Mouse (Mus musculus) cerebellum, adult 2 months (tissue): Measurements from ENCODE around the gene 4933416C03Rik. TPM values are rescaled to one million over a fixed set of nuclear protein-coding genes. Genes with fewer than 3 reads are reported as not detected.

Source experiments
- DNase-seq, 2 experiments: peaks; one replicate each; pipeline ENCODE4 v3.0.0; 2021
- H3K27ac ChIP-seq: fragments of 200-500 bp; 2 replicates; pipeline ENCODE4 v1.5.1; 2012; ENCODE audit warnings: low read length, control low read depth, inconsistent platforms; ENCODE audit not compliant: insufficient read depth
- H3K27me3 ChIP-seq: fragments of 200-500 bp; 2 replicates; pipeline ENCODE4 v1.6.1; 2012; ENCODE audit warnings: inconsistent platforms, mild to moderate bottlenecking, low read length, moderate library complexity; ENCODE audit not compliant: control insufficient read depth, insufficient read depth
- H3K4me1 ChIP-seq: fragments of 200-500 bp; 2 replicates; pipeline ENCODE4 v1.6.1; 2011; ENCODE audit warnings: low read length; ENCODE audit not compliant: control insufficient read depth, insufficient read depth
- H3K4me3 ChIP-seq: fragments of 200-500 bp; replicated peaks from 2 replicates; pipeline ENCODE3; 2011; ENCODE audit warnings: mild to moderate bottlenecking, low read depth, low read length, control low read depth; ENCODE audit not compliant: insufficient read depth
- CTCF ChIP-seq: fragments of 200-500 bp; IDR thresholded peaks from 2 replicates; pipeline ENCODE4 v1.5.1; 2011; ENCODE audit warnings: low read depth, mild to moderate bottlenecking, control low read depth, low read length, moderate library complexity, borderline replicate concordance; ENCODE audit not compliant: insufficient read depth
- POLR2A ChIP-seq: fragments of 200-500 bp; IDR thresholded peaks from 2 replicates; pipeline ENCODE4 v1.6.1; 2011; ENCODE audit warnings: low read length, control low read depth, borderline replicate concordance; ENCODE audit not compliant: insufficient read depth
- WGBS: fragments of 180-500 bp; shearing (Covaris S2); methylation state at CpG from one replicate; pipeline ENCODE4 v1.1.7; 2018; 5-methylcytosine and 5-hydroxymethylcytosine counted together
- polyA plus RNA-seq: library from polyadenylated mRNA; depleted of rRNA; stranded (reverse); fragments of >200 nt; gene quantifications from 2 replicates; pipeline ENCODE4 v1.2.3, GENCODE M21; 2012; rRNA removed

4933416C03Rik gene
- polyA plus RNA-seq, 1 experiment, result not detected

DNA sequence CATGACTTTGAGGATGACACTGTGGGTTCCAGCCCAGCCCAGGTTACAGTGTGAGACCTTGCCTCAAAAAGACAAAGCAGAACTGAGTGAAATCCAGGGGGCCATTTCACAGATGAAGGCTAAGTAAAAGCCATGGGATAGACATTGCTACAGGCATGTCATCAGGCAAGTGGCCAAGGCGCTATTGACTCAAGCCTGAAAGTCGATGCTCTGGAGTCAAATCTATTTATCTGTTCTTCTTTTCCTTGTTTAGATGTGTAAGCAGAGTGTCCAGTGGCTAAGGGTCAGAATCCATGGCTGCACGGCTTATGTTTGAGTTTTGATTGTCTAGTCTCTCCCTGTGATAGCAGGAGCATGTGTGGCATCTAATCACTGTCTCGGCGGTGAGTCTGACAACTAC lies 35.1 kb downstream of the 4933416C03Rik start:
- no peak for DNase-seq
- Histone ChIP-seq H3K4me3 (no peak overlapping the region), H3K4me1 (peaks cover 15% of the 10 kb centered on the region), H3K27ac (no peak overlapping the region), H3K27me3 (no peaks in the 10 kb centered on the region)
- TF ChIP-seq POLR2A, result no peak
- WGBS, result 91% methylated on average over 5 of the region's 5 CpGs

DNA sequence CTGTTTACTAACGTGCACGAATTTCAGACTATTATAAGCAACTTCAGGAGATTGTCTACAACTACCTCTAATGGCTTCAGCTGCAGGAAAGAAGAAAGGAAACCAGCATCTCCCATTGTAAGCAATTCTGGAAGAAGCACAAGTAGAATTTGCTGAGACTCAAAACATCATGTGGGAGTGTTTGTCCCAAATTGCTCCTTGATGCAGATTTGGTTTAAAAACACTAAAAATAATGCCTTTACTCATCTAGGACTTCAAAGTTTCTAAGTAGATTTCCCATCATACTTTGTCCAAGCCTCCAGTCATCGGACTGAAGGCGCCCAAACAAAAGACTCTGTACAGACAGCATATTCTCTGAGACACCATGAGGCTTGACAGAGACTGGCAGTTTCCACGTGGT lies 37.8 kb downstream of the 4933416C03Rik start:
- Histone ChIP-seq H3K4me1 (peaks cover 6% of the 10 kb centered on the region), H3K27ac (no peak overlapping the region), H3K27me3 (no peaks in the 10 kb centered on the region), H3K4me3 (no peak overlapping the region)
- no peak for DNase-seq
- TF ChIP-seq CTCF (no peak), POLR2A (no peak)
- WGBS, result 87% methylated on average over 5 of the region's 5 CpGs

Other genes with a start within 250 kb of the 4933416C03Rik start
- gene Ptprr, start 95.7 kb downstream of the 4933416C03Rik start, polyA plus RNA-seq, result 59.4 and 67.1 TPM in 2 replicates
- gene Ptprb, start 161.6 kb upstream of the 4933416C03Rik start, polyA plus RNA-seq, result 8.3 and 8.4 TPM in 2 replicates